Mouse (Mus musculus) spleen, adult 2 months (tissue): Measurements from ENCODE around the gene Sptlc2.

Experiments used
- CTCF ChIP-seq: fragments of 200-500 bp; IDR thresholded peaks from 2 replicates; pipeline ENCODE4 v1.5.1; 2011; ENCODE audit warnings: mild to moderate bottlenecking, inconsistent platforms; ENCODE audit not compliant: insufficient read depth, insufficient read length, insufficient replicate concordance; ENCODE audit errors: extremely low read depth
- POLR2A ChIP-seq: fragments of 200-500 bp; IDR thresholded peaks from 2 replicates; pipeline ENCODE4 v1.6.1; 2011; ENCODE audit warnings: low read depth, low read length, inconsistent platforms

- TF ChIP-seq CTCF: no peak
- no peak for TF ChIP-seq POLR2A
These were observed 60.1 kb downstream of the Sptlc2 start for GRCm38 (mm10) chr12:87328025-87328424.
